Mouse (Mus musculus) left cerebral cortex, adult 9 months (tissue): ENCODE measurements at regions not wholly inside any gene's neighbourhood (a gene's known extent, or its start where the extent isn't known, plus 50 kb on each side); places are given as distances from the start of the nearest gene placed in this dataset.
A peak's percentile ranks its signal among the peaks of the same experiment; 100 is the strongest.
"Not testable (repeated sequence)": the region's sequence is repeated elsewhere in the genome, so short reads cannot be mapped to it uniquely, and the experiment has no call there.

Experiments
- DNase-seq, 2 experiments: peaks; one replicate each; pipeline ENCODE4 v3.0.0; 2022; ENCODE audit warnings: low spot score in 2 of 2

- DNase-seq = no peak
Measured at GRCm38 (mm10) chr12:98144464-98144863, 114.8 kb downstream of the Galc start.

- no peak for DNase-seq
Measured at GRCm38 (mm10) chr12:98143170-98143569, 116.1 kb downstream of the Galc start.

GRCm38 (mm10) chr12:98139906-98140305 lies 119.4 kb downstream of the Galc start:
- not testable (repeated sequence) for DNase-seq

GRCm38 (mm10) chr12:98131276-98131675 lies 128.0 kb downstream of the Galc start:
- DNase-seq = no peak

GRCm38 (mm10) chr12:98123541-98123940 lies 135.7 kb downstream of the Galc start:
- no peak for DNase-seq

GRCm38 (mm10) chr12:98108039-98108438 lies 151.2 kb downstream of the Galc start:
- DNase-seq = no peak

- DNase-seq = peak in 1 of 2 experiments; percentile 24
Measured at GRCm38 (mm10) chr12:98106789-98107684, 152.2 kb downstream of the Galc start.

GRCm38 (mm10) chr12:98106151-98106788 lies 153.0 kb downstream of the Galc start:
- peak; percentile 65 to 79 for DNase-seq

- DNase-seq = no peak
Measured at GRCm38 (mm10) chr12:98105749-98106148, 153.5 kb downstream of the Galc start.

GRCm38 (mm10) chr12:98090171-98090570 lies 169.1 kb downstream of the Galc start:
- DNase-seq = no peak

- no peak for DNase-seq
Measured at GRCm38 (mm10) chr12:98078351-98078750, 180.9 kb downstream of the Galc start.

- DNase-seq = no peak
Measured at GRCm38 (mm10) chr12:98075580-98075979, 183.7 kb downstream of the Galc start.

- no peak for DNase-seq
Measured at GRCm38 (mm10) chr12:98069110-98069509, 190.1 kb downstream of the Galc start.

- DNase-seq = no peak
Measured at GRCm38 (mm10) chr12:98059419-98060180, 199.7 kb downstream of the Galc start.

GRCm38 (mm10) chr12:98058977-98059376 lies 200.3 kb downstream of the Galc start:
- no peak for DNase-seq

GRCm38 (mm10) chr12:98050934-98051333 lies 208.3 kb downstream of the Galc start:
- DNase-seq = no peak

- DNase-seq = no peak
Measured at GRCm38 (mm10) chr12:98050500-98050899, 208.8 kb downstream of the Galc start.

GRCm38 (mm10) chr12:98050057-98050456 lies 209.2 kb downstream of the Galc start:
- DNase-seq = no peak

GRCm38 (mm10) chr12:98047765-98048164 lies 211.5 kb downstream of the Galc start:
- no peak for DNase-seq

GRCm38 (mm10) chr12:98046459-98047440 lies 212.5 kb downstream of the Galc start:
- peak; percentile 52 to 80 for DNase-seq
